Comparison of ENCODE assay signal across 17 mouse cellular contexts in the genomic region with DNA sequence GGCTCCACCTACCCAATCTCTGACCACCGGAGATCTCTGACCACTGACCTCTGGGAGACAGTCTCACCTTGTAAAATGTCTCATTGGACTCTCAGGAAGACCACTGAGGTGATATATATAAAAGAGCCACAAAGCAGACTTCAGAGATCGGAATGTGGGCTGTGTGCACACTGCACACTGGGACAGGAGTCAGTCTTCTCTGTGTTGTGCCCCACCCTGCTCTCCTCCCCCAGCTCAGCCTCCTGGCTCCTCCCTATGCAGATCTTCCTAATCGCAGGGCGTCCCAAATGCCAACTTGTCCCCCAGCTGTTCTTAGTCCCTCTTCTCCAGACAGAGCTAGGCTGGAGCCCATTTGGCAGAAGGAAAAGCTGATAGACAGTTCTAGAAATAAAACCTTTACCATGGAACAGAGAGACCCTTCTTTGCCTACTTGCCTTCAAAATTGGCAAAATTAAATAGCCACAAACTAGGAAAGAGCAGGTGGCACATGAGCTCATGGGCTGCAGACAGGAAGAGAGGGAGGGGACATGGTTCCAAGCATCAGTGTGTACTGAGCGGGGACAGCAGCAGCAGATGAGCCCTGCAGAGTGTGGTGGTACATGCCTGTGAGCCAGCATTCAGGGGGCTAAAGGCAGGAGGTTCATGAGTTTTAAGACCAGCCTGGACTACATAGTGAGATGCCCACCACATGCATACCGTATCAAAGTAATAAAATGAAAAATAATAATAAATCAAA.
DNase-seq lines count a peak whose midpoint lies in the region; ATAC-seq and TF ChIP-seq lines count a peak whose summit lies in the region.
"Had no signal": no experiment of that assay in that cellular context is flagged by ENCODE, and none has a peak within 500 bp of the region (broad histone marks: within the 10 kb centered on the region; RNA-seq: fewer than 3 reads in every experiment).

No protein-coding gene starts in this region.

- H3K27ac ChIP-seq in intestine, embryonic 15.5 days, result no peak overlapping the region
- no peak overlapping the region for H3K27ac ChIP-seq in intestine, postnatal 0 days (ENCODE audit: low read depth, low read length)
- H3K27ac ChIP-seq in hindbrain, embryonic 13.5 days, result no peak overlapping the region
- H3K27ac ChIP-seq: limb, embryonic 12.5 days; liver, embryonic 12.5 days; neural tube, embryonic 13.5 days; stomach, postnatal 0 days had no signal

- H3K4me2 ChIP-seq in intestine, embryonic 15.5 days (replicated peaks), result no peak overlapping the region
- no peak overlapping the region for H3K4me2 ChIP-seq in intestine, postnatal 0 days (replicated peaks; ENCODE audit: low read depth)
- H3K4me2 ChIP-seq in hindbrain, embryonic 13.5 days, result no peak overlapping the region
- H3K4me2 ChIP-seq: limb, embryonic 12.5 days; liver, embryonic 12.5 days; neural tube, embryonic 13.5 days had no signal

- no peaks in the 10 kb centered on the region for H3K9me3 ChIP-seq in intestine, embryonic 15.5 days
- no peaks in the 10 kb centered on the region for H3K9me3 ChIP-seq in intestine, postnatal 0 days (ENCODE audit: control insufficient read depth)
- H3K9me3 ChIP-seq in hindbrain, embryonic 13.5 days, result no peaks in the 10 kb centered on the region
- H3K9me3 ChIP-seq: limb, embryonic 12.5 days; liver, embryonic 12.5 days; neural tube, embryonic 13.5 days had no signal

- 62% methylated on average over 6 of the region's 6 CpGs for WGBS in intestine, embryonic 15.5 days
- 48% methylated on average over 6 of the region's 6 CpGs for WGBS in intestine, postnatal 0 days
- 72% methylated on average over 6 of the region's 6 CpGs for WGBS in hindbrain, embryonic 13.5 days

- H3K36me3 ChIP-seq in intestine, embryonic 15.5 days, result no peaks in the 10 kb centered on the region
- H3K36me3 ChIP-seq in intestine, postnatal 0 days (ENCODE audit: control insufficient read depth, insufficient read depth), result no peaks in the 10 kb centered on the region
- no peaks in the 10 kb centered on the region for H3K36me3 ChIP-seq in hindbrain, embryonic 13.5 days
- H3K36me3 ChIP-seq: limb, embryonic 12.5 days; liver, embryonic 12.5 days; neural tube, embryonic 13.5 days had no signal

- 0 out of 2 replicates have a peak, but pooled peaks cover 2% of the 10 kb centered on the region for H3K4me1 ChIP-seq in intestine, embryonic 15.5 days (replicated peaks)
- no peaks in the 10 kb centered on the region for H3K4me1 ChIP-seq in intestine, postnatal 0 days (replicated peaks; ENCODE audit: control insufficient read depth, insufficient read depth, low read length)
- H3K4me1 ChIP-seq in hindbrain, embryonic 13.5 days (replicated peaks), result peaks cover 14% of the 10 kb centered on the region
- H3K4me1 ChIP-seq: liver, embryonic 12.5 days had no signal

- no peak for TF ChIP-seq CTCF in intestine, postnatal 0 days (IDR thresholded peaks at IDR 0.05; ENCODE audit: low read depth)

- no peaks in the 10 kb centered on the region for H3K27me3 ChIP-seq in intestine, embryonic 15.5 days (replicated peaks)
- H3K27me3 ChIP-seq in intestine, postnatal 0 days (replicated peaks; ENCODE audit: control insufficient read depth, insufficient read depth, low read length), result no peaks in the 10 kb centered on the region; the same call in 1 of the 2 replicates
- peaks cover 8% of the 10 kb centered on the region; the same call in 1 of the 2 replicates for H3K27me3 ChIP-seq in hindbrain, embryonic 13.5 days
- H3K27me3 ChIP-seq: limb, embryonic 12.5 days; liver, embryonic 12.5 days; neural tube, embryonic 13.5 days had no signal

- no peak overlapping the region for H3K4me3 ChIP-seq in intestine, embryonic 15.5 days (replicated peaks)
- no peak overlapping the region for H3K4me3 ChIP-seq in intestine, postnatal 0 days (ENCODE audit: low read depth, low read length)
- no peak overlapping the region for H3K4me3 ChIP-seq in hindbrain, embryonic 13.5 days
- H3K4me3 ChIP-seq: erythroblast, embryonic 14.5 days; limb, embryonic 12.5 days; liver, embryonic 12.5 days; neural tube, embryonic 13.5 days had no signal

- DNase-seq in brain, adult 2 months (ENCODE audit: low read depth, low spot score), result peak; percentile 20
- DNase-seq in naive thymus-derived CD4-positive, alpha-beta T cell, adult 2 months (ENCODE audit: low read depth), result peak; percentile 35
- peak; percentile 53 for DNase-seq in thymus, postnatal 4 days
- no peak for DNase-seq in adrenal gland, adult 2 months
- DNase-seq: adrenal gland, postnatal 36 days; cerebellum, adult 8-10 months; gastrocnemius, postnatal 14 days; lung, adult 2 months; right cerebral cortex, adult 18-20 months had no signal

- no peak overlapping the region for H3K9ac ChIP-seq in intestine, embryonic 15.5 days
- no peak overlapping the region for H3K9ac ChIP-seq in intestine, postnatal 0 days (ENCODE audit: low read depth, low read length)
- H3K9ac ChIP-seq in hindbrain, embryonic 13.5 days, result no peak overlapping the region
- H3K9ac ChIP-seq: limb, embryonic 12.5 days; liver, embryonic 12.5 days; neural tube, embryonic 13.5 days had no signal

- ATAC-seq in intestine, embryonic 15.5 days, result 0 out of 2 replicates have a peak, but pooled peaks have one; percentile 45
- ATAC-seq in intestine, postnatal 0 days, result no peak
- no peak for ATAC-seq in hindbrain, embryonic 13.5 days (ENCODE audit: low FRiP score)
- ATAC-seq: liver, embryonic 12.5 days had no signal
